Mouse (Mus musculus) liver, adult 2 months (tissue): Measurements from ENCODE around the gene Mrpl19. TPM values are rescaled to one million over a fixed set of nuclear protein-coding genes. Genes with fewer than 3 reads are reported as not detected.

ENCODE experiments used
- DNase-seq: peaks from one replicate; pipeline ENCODE4 v3.0.0-alpha.2; 2011; ENCODE audit warnings: low read depth, low spot score; ENCODE audit errors: extremely low read depth
- H3K27ac ChIP-seq: fragments of 200-500 bp; replicated peaks from 2 replicates; pipeline ENCODE4 v1.5.1; 2012; ENCODE audit warnings: low read depth, mild to moderate bottlenecking, control low read depth, inconsistent platforms, low read length; ENCODE audit not compliant: insufficient read depth
- H3K27me3 ChIP-seq: fragments of 200-500 bp; 2 replicates; pipeline ENCODE4 v1.6.1; 2012; ENCODE audit warnings: mild to moderate bottlenecking, moderate library complexity, low read length, inconsistent platforms; ENCODE audit not compliant: control insufficient read depth, insufficient read depth
- H3K36me3 ChIP-seq: fragments of 200-500 bp; 2 replicates; pipeline ENCODE4 v1.6.1; 2012; ENCODE audit warnings: low read length, inconsistent platforms; ENCODE audit not compliant: control insufficient read depth, insufficient read depth
- H3K4me1 ChIP-seq: fragments of 200-500 bp; 2 replicates; pipeline ENCODE4 v1.6.1; 2011; ENCODE audit warnings: low read length; ENCODE audit not compliant: control insufficient read depth, insufficient read depth
- H3K4me3 ChIP-seq: fragments of 200-500 bp; 2 replicates; pipeline ENCODE4 v1.5.1; 2011; ENCODE audit warnings: low read depth, mild to moderate bottlenecking, control low read depth, low read length, moderate library complexity; ENCODE audit not compliant: insufficient read depth
- H3K79me2 ChIP-seq: fragments of 200-500 bp; 2 replicates; pipeline ENCODE4 v1.6.1; 2012; ENCODE audit warnings: inconsistent platforms, mild to moderate bottlenecking, low read length, moderate library complexity; ENCODE audit not compliant: control insufficient read depth, insufficient read depth
- H3K9ac ChIP-seq: fragments of 200-500 bp; 2 replicates; pipeline ENCODE4 v1.6.1; 2012; ENCODE audit warnings: low read depth, mild to moderate bottlenecking, control low read depth, inconsistent platforms, low read length
- CTCF ChIP-seq: fragments of 200-500 bp; IDR thresholded peaks from 2 replicates; pipeline ENCODE4 v1.5.1; 2011; ENCODE audit warnings: low read depth, low read length, control low read depth
- POLR2A ChIP-seq: fragments of 200-500 bp; IDR thresholded peaks from 2 replicates; pipeline ENCODE4 v1.6.1; 2011; ENCODE audit warnings: low read length, control low read depth; ENCODE audit not compliant: insufficient read depth; ENCODE audit errors: extremely low read depth
- WGBS: fragments of 180-500 bp; shearing (Covaris S2); methylation state at CpG from one replicate; pipeline ENCODE4 v1.1.7; 2018; 5-methylcytosine and 5-hydroxymethylcytosine counted together
- polyA plus RNA-seq: library from polyadenylated mRNA; depleted of rRNA; stranded (reverse); fragments of >200 nt; gene quantifications from 2 replicates; pipeline ENCODE4 v1.2.3, GENCODE M21; 2012; rRNA removed
- total RNA-seq: library from RNA; depleted of rRNA; stranded (reverse); fragments of >200 nt; gene quantifications from 2 replicates; pipeline ENCODE4 v1.2.3, GENCODE M21; 2014; rRNA removed

The Mrpl19 gene
- total and polyA plus RNA-seq, 2 experiments = 2.4 to 3.7 TPM

GRCm38 (mm10) chr6:81924304-81924703 lies 41.5 kb downstream of the Mrpl19 start:
- peak; percentile 33 for DNase-seq
- Histone ChIP-seq H3K27ac (no peak overlapping the region), H3K36me3 (peaks cover 8% of the 10 kb centered on the region; the same call in 1 of the 2 replicates), H3K4me1 (no peaks in the 10 kb centered on the region), H3K27me3 (no peaks in the 10 kb centered on the region), H3K79me2 (no peaks in the 10 kb centered on the region), H3K4me3 (peak overlapping the region; percentile 75; the same call in 1 of the 2 replicates), H3K9ac (no peak overlapping the region)
- 11% methylated on average over 5 of the region's 5 CpGs for WGBS
- TF ChIP-seq POLR2A = no peak
- TF ChIP-seq CTCF = no peak

DNA sequence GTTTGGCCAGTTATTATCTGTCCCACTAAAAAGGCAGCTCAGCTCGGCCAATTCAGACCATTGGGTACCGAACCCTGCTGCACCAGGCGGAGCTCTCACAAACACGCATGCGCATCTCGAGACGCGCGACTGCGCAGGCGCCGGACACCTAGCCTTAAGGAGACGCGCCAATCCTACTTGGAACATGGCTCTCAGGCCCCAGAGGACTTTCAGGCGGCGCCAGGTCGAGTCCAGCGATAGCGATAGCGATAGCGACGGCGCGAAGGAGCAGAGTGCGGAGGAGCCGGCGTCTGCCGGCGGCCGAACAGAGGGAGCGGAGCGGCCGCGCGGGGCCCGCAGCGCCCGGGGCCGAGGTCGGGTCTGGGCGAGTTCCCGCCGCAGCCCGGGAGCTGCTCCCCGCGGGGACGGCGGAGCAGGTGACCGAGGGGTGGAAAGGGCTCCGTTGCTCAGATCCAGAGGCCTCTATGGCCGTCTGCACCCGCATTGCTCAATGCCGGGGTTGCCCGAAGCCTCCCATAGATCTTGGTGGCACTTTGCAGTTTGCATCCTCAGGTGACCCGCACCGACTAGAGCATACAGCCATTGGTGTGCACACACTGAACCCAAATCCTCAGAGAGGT lies 42.1 kb downstream of the Mrpl19 start, which contains the start of gene Gcfc2:
Gcfc2 (plus strand) TSS at position 147 of the 620 bp plus-strand sequence.
- H3K4me1 ChIP-seq = no peaks in the 10 kb centered on the region
- peak within 1 kb of the TSS; percentile 39; the same call in 1 of the 2 replicates for H3K27ac ChIP-seq

DNA sequence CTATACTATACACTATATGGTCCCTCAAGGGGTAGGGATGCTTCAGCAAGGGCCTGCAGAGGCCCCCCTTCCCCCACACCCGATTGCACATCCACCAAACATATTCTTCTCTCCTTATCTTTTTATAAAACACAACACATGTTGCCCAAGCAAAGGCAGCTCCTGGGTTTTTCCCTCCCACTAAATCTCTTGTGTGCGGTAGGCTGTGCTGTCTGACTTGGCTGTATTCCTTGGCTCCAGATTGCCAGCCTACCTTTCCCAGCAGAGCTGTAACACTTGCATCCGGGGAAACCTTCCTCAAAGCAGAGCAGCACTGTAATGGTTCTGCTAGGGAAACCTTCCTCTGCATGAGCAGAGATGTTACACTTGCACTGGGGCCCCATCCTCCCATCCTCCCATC lies 53.6 kb downstream of the Mrpl19 start:
- 82% methylated on average over 3 of the region's 3 CpGs for WGBS
- H3K36me3 ChIP-seq = no peaks in the 10 kb centered on the region
- H3K9ac ChIP-seq = no peak overlapping the region
- no peaks in the 10 kb centered on the region for H3K79me2 ChIP-seq
- no peaks in the 10 kb centered on the region for H3K27me3 ChIP-seq
- DNase-seq = no peak
- H3K4me3 ChIP-seq = no peak overlapping the region
- H3K27ac ChIP-seq = no peak overlapping the region
- no peaks in the 10 kb centered on the region for H3K4me1 ChIP-seq
- TF ChIP-seq POLR2A (no peak), CTCF (no peak)

More for the DNA sequence above, 42.1 kb downstream of the Mrpl19 start, which contains the start of gene Gcfc2:
- TF ChIP-seq POLR2A (peak; percentile 49; the same call in 1 of the 2 replicates), CTCF (no peak)
- DNase-seq = peak; percentile 80
- H3K27me3 ChIP-seq = no peaks in the 10 kb centered on the region
- under 1% methylated on average over 56 of the region's 56 CpGs for WGBS
- peaks cover 6% of the 10 kb centered on the region; the same call in 1 of the 2 replicates for H3K36me3 ChIP-seq
- H3K9ac ChIP-seq = peak within 1 kb of the TSS; percentile 86
- H3K79me2 ChIP-seq = no peaks in the 10 kb centered on the region
- H3K4me3 ChIP-seq = peak within 1 kb of the TSS; percentile 75

- TF ChIP-seq POLR2A (no peak), CTCF (no peak)
- Histone ChIP-seq H3K79me2 (no peaks in the 10 kb centered on the region), H3K27ac (no peak overlapping the region), H3K4me3 (no peak overlapping the region), H3K4me1 (no peaks in the 10 kb centered on the region), H3K27me3 (no peaks in the 10 kb centered on the region), H3K9ac (no peak overlapping the region), H3K36me3 (no peaks in the 10 kb centered on the region)
- 81% methylated on average over 4 of the region's 4 CpGs for WGBS
- no peak for DNase-seq
Observed at GRCm38 (mm10) chr6:81911713-81912112, 54.0 kb downstream of the Mrpl19 start.

DNA sequence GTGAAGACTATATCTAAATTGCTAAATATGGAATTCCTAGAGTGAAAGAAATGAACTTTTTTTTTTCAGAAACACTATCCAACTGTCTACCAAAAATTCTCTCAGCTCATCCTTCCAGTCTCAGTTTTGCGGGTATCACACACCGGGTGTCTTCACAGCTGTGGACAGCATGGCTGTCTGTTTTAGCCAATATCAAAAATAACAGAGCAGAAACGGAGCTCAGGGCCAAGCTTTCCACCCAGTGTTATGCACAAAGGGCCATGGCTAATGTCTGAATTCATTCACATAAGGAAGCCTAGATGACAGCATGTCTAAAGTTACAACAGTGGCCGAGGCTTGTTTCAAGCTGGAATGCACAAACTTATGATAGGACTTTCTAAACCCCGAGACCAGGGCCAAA lies 54.5 kb downstream of the Mrpl19 start:
- TF ChIP-seq POLR2A (no peak), CTCF (no peak)
- Histone ChIP-seq H3K27ac (no peak overlapping the region), H3K4me3 (no peak overlapping the region), H3K79me2 (no peaks in the 10 kb centered on the region), H3K36me3 (no peaks in the 10 kb centered on the region), H3K27me3 (no peaks in the 10 kb centered on the region), H3K4me1 (no peaks in the 10 kb centered on the region), H3K9ac (no peak overlapping the region)
- no peak for DNase-seq
- 81% methylated on average over 5 of the region's 5 CpGs for WGBS

- Histone ChIP-seq H3K4me3 (no peak overlapping the region), H3K79me2 (no peaks in the 10 kb centered on the region), H3K27ac (no peak overlapping the region), H3K36me3 (no peaks in the 10 kb centered on the region), H3K4me1 (no peaks in the 10 kb centered on the region), H3K27me3 (no peaks in the 10 kb centered on the region), H3K9ac (no peak overlapping the region)
- 78% methylated on average over 25 of the region's 25 CpGs for WGBS
- TF ChIP-seq POLR2A (no peak), CTCF (no peak)
- DNase-seq = no peak
Observed at GRCm38 (mm10) chr6:81910302-81910855, 55.4 kb downstream of the Mrpl19 start.

Other genes starting within 250 kb of the Mrpl19 start
- gene Gcfc2, start 42.3 kb downstream of the Mrpl19 start, total RNA-seq = 5.6 and 7.3 TPM in 2 replicates
- gene Gcfc2, start 42.3 kb downstream of the Mrpl19 start, polyA plus RNA-seq = 1.3 and 2.3 TPM in 2 replicates
- 97.7 and 104 TPM in 2 replicates for gene Eva1a, start 75.1 kb upstream of the Mrpl19 start, total RNA-seq
- 75.4 and 87.4 TPM in 2 replicates for gene Eva1a, start 75.1 kb upstream of the Mrpl19 start, polyA plus RNA-seq